Mouse (Mus musculus): ENCODE data around the gene Mcam. TPM values are rescaled to one million over a fixed set of nuclear protein-coding genes. Genes with fewer than 3 reads are reported as not detected.

Gene Mcam
- total and polyA plus RNA-seq, 3 experiments: 0.15 to 0.88 TPM; not detected in 1

- DNase-seq (ENCODE audit: low read depth, low spot score): no peak
- Histone ChIP-seq H3K27ac (ENCODE audit: control insufficient read depth, low read depth, low read length) (no peak overlapping the region), H3K9me3 (replicated peaks; ENCODE audit: insufficient read depth, low read length) (no peaks in the 10 kb centered on the region), H3K9ac (ENCODE audit: control insufficient read depth, low read depth, low read length, poor library complexity, severe bottlenecking) (no peak overlapping the region), H3K79me2 (ENCODE audit: control insufficient read depth, insufficient read depth, low read length, poor library complexity) (no peaks in the 10 kb centered on the region), H3K4me1 (ENCODE audit: control insufficient read depth in 1 of 2, insufficient read depth in 2 of 2, low read length in 2 of 2) (peaks cover 0 to 18% of the 10 kb centered on the region in 2 experiments; a peak in 3 of 4 replicates), H3K4me3 (ENCODE audit: control insufficient read depth in 1 of 2, insufficient read depth in 1 of 2, low read depth in 2 of 2, low read length in 2 of 2) (no peak overlapping the region), H3K36me3 (ENCODE audit: control insufficient read depth in 1 of 2, insufficient read depth in 2 of 2, low read length in 2 of 2) (peaks cover 0 to 8% of the 10 kb centered on the region in 2 experiments; a peak in 1 of 4 replicates), H3K27me3 (ENCODE audit: control insufficient read depth in 1 of 2, insufficient read depth in 2 of 2, low read length in 2 of 2) (peaks cover 22 to 24% of the 10 kb centered on the region in 2 experiments)
- no peak for TF ChIP-seq SMC3 (IDR thresholded peaks at IDR 0.05; ENCODE audit: low read depth, low read length)
Observed at GRCm38 (mm10) chr9:44133287-44133686, 982 bp upstream of the Mcam start.

GRCm38 (mm10) chr9:44134851-44135730 is 822 bp downstream of the Mcam start:
- H3K27ac ChIP-seq (ENCODE audit: control insufficient read depth, low read depth, low read length): no peak overlapping the region
- H3K79me2 ChIP-seq (ENCODE audit: control insufficient read depth, insufficient read depth, low read length, poor library complexity): no peaks in the 10 kb centered on the region
- no peak overlapping the region for H3K9ac ChIP-seq (ENCODE audit: control insufficient read depth, low read depth, low read length, poor library complexity, severe bottlenecking)
- H3K4me3 ChIP-seq (ENCODE audit: control insufficient read depth in 1 of 2, insufficient read depth in 1 of 2, low read depth in 2 of 2, low read length in 2 of 2): peak overlapping the region in 1 of 2 experiments; percentile 5; a peak in 1 of 4 replicates
- H3K4me1 ChIP-seq (ENCODE audit: control insufficient read depth in 1 of 2, insufficient read depth in 2 of 2, low read length in 2 of 2): peaks cover 0 to 12% of the 10 kb centered on the region in 2 experiments; a peak in 3 of 4 replicates
- H3K36me3 ChIP-seq (ENCODE audit: control insufficient read depth in 1 of 2, insufficient read depth in 2 of 2, low read length in 2 of 2): peaks cover 0 to 6% of the 10 kb centered on the region in 2 experiments; a peak in 1 of 4 replicates
- H3K27me3 ChIP-seq (ENCODE audit: control insufficient read depth in 1 of 2, insufficient read depth in 2 of 2, low read length in 2 of 2): peaks cover 22 to 24% of the 10 kb centered on the region in 2 experiments
- no peaks in the 10 kb centered on the region for H3K9me3 ChIP-seq (replicated peaks; ENCODE audit: insufficient read depth, low read length)
- peak; percentile 35 for DNase-seq (ENCODE audit: low read depth, low spot score)
- TF ChIP-seq MYC (IDR thresholded peaks at IDR 0.05; ENCODE audit: low read depth, low read length) (no peak), MAZ (IDR thresholded peaks at IDR 0.05; ENCODE audit: low read depth, low read length) (no peak), RAD21 (IDR thresholded peaks at IDR 0.05; ENCODE audit: low read depth, low read length) (no peak), TAL1 (IDR thresholded peaks at IDR 0.05; ENCODE audit: low read length) (no peak), USF2 (IDR thresholded peaks at IDR 0.05; ENCODE audit: borderline replicate concordance in 1 of 2, insufficient read depth in 1 of 2, low read depth in 1 of 2, low read length in 2 of 2) (no peak), HCFC1 (IDR thresholded peaks at IDR 0.05; ENCODE audit: low read depth, low read length) (no peak), KAT2A (conservative IDR thresholded peaks at IDR 0.05; ENCODE audit: low read depth, low read length) (no peak), POLR2AphosphoS5 (IDR thresholded peaks at IDR 0.05; ENCODE audit: borderline replicate concordance, low read depth, low read length) (no peak), CHD2 (IDR thresholded peaks at IDR 0.05; ENCODE audit: low read length) (no peak), POLR2AphosphoS2 (IDR thresholded peaks at IDR 0.05; ENCODE audit: low read length) (no peak), CHD1 (IDR thresholded peaks at IDR 0.05; ENCODE audit: low read depth, low read length) (no peak)
